Mouse (Mus musculus): ENCODE measurements around the gene Map3k20.

DNA sequence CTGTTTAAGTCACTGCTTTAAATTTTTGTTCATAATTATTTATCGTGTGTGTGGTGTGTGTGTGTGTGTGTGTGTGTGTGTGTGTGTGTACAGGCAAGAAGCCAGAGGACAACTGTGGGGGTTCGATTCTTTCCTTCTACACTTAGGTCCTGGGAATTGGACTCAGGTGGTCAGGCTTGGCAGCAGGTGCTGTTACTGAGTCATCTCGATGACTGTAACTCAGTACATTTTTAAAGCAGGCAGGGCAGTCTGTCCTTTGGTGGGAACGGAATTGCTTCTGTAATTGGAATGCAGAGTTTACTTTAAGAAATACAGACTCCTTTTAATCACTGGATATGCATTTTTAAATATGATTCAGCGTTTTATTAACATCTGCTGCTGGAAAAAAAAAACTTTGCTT, 22.9 kb downstream of the Map3k20 start:
- TF ChIP-seq POLR2A (IDR thresholded peaks at IDR 0.05; ENCODE audit: borderline replicate concordance, insufficient read depth, low read length) (no peak), CTCF (IDR thresholded peaks at IDR 0.05; ENCODE audit: borderline replicate concordance, insufficient read depth, low read depth, low read length) (no peak)

Measured in cerebellum, adult 2 months (tissue).